Mouse (Mus musculus): ENCODE results near the gene Ptpre.

DNA sequence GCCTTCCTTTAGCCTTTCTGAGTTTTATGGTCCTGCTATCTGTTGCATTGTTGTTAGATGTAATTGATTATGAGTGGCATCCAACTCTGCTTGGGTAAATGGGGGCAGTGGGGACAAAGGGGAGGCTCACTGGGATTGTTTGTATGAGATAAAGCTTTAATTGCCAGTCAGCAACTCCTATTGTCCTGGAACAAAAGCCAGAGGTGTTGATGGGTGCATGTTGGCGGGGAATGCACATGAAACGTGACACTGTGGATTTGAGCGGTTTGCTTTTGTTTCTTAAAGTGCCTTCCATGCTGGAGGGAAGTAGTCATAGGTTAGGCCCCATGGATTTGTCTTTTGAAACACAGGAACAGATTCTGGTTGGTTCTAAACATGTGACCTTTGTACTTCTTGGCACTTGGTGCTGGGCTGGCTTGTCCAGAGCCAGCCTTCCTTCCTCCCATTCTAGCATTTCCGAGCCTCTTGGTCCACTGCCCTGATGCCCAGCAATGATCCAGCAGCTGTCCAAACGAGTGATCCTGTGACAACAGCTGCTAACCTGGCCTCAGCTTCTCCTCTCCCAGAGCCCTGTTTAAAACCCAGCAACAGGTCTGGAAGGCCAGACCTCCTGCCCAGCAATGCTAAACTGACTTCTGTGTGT is 65.7 kb downstream of the Ptpre start:
- TF ChIP-seq POLR2A (IDR thresholded peaks at IDR 0.05; ENCODE audit: insufficient read length, low read depth): no peak
- peak; percentile 84 for TF ChIP-seq TCF12 (IDR thresholded peaks at IDR 0.05; ENCODE audit: insufficient read depth, poor library complexity, severe bottlenecking)
- TF ChIP-seq MAX (IDR thresholded peaks at IDR 0.05; ENCODE audit: low read depth): no peak

All from myocyte (in vitro differentiated cells).